Mouse (Mus musculus) right cerebral cortex, postnatal 25 days (tissue): Measurements from ENCODE around the gene Nmi.

ENCODE experiments used
- DNase-seq: peaks from one replicate; pipeline ENCODE4 v3.0.0; 2022

The Nmi gene

GRCm38 (mm10) chr2:51938750-51939149, 34.5 kb downstream of the Nmi start:
- DNase-seq = no peak

- no peak for DNase-seq
Observed at GRCm38 (mm10) chr2:51937004-51937403, 36.3 kb downstream of the Nmi start.

- no peak for DNase-seq
Observed at GRCm38 (mm10) chr2:51936585-51936984, 36.7 kb downstream of the Nmi start.

GRCm38 (mm10) chr2:51935921-51936320, 37.4 kb downstream of the Nmi start:
- no peak for DNase-seq

- peak; percentile 74 for DNase-seq
Observed at GRCm38 (mm10) chr2:51934574-51935334, 38.5 kb downstream of the Nmi start, which contains the start of gene Rbm43. TSS of gene Rbm43 (minus strand) at chr2:51935163.

- no peak for DNase-seq
Observed at GRCm38 (mm10) chr2:51933341-51934134, 39.8 kb downstream of the Nmi start.

- no peak for DNase-seq
Observed at GRCm38 (mm10) chr2:51931241-51931640, 42.1 kb downstream of the Nmi start.

- peak; percentile 55 for DNase-seq
Observed at GRCm38 (mm10) chr2:51914944-51915680, 58.2 kb downstream of the Nmi start.

- no peak for DNase-seq
Observed at GRCm38 (mm10) chr2:51914532-51914931, 58.8 kb downstream of the Nmi start.

- no peak for DNase-seq
Observed at GRCm38 (mm10) chr2:51912740-51913139, 60.6 kb downstream of the Nmi start.

- DNase-seq = no peak
Observed at GRCm38 (mm10) chr2:51911864-51912263, 61.4 kb downstream of the Nmi start.

GRCm38 (mm10) chr2:51907538-51908110, 65.7 kb downstream of the Nmi start:
- DNase-seq = no peak

- DNase-seq = no peak
Observed at GRCm38 (mm10) chr2:51905637-51906036, 67.7 kb downstream of the Nmi start.
